Mouse (Mus musculus): ENCODE results near the gene Ywhaq.

DNA sequence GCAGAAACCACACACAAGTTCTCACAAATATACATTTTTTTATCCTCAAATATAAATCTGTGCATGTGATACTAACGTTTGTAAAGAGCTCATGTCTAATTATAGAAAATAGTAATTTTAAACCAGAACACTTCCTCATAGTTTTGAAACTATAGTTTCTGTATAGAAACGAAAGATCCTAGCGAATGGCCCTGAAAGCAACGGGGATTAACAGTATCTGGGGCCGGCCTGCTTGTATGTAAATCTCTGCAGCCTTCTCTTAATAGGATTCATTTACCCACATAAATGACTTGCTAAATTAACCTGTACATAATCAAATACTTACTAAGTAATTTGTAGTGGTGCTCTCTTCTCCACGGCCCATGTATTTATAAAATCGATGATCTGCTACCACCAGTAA is 70.5 kb downstream of the Ywhaq start:
- no peak for TF ChIP-seq POLR2A (IDR thresholded peaks at IDR 0.05; ENCODE audit: borderline replicate concordance, low read depth, low read length)
- no peak for TF ChIP-seq CTCF (IDR thresholded peaks at IDR 0.05; ENCODE audit: low read depth, low read length)
